Mouse (Mus musculus): ENCODE data around the gene Bean1. TPM values are rescaled to one million over a fixed set of nuclear protein-coding genes. Genes with fewer than 3 reads are reported as not detected.

Bean1 gene
- polyA plus RNA-seq, 1 experiment from 2014 or later, result 1.7 TPM

- no peaks in the 10 kb centered on the region for H3K4me1 ChIP-seq
- H3K9me3 ChIP-seq, result no peaks in the 10 kb centered on the region
- WGBS, result 90% methylated on average over 25 of the region's 25 CpGs
- H3K27ac ChIP-seq, result no peak overlapping the region
- no peaks in the 10 kb centered on the region for H3K27me3 ChIP-seq
- no peak overlapping the region for H3K4me3 ChIP-seq
- no peaks in the 10 kb centered on the region for H3K36me3 ChIP-seq
- no peak overlapping the region for H3K9ac ChIP-seq
- no peak overlapping the region for H3K4me2 ChIP-seq
- ATAC-seq (ENCODE audit: insufficient number of reproducible peaks, low FRiP score, low TSS enrichment, low read depth), result no peak
These were observed 27.8 kb upstream of the Bean1 start for GRCm38 (mm10) chr8:104142415-104142814.

- 74% methylated on average over 4 of the region's 4 CpGs for WGBS
- Histone ChIP-seq H3K4me2 (no peak overlapping the region), H3K4me1 (no peaks in the 10 kb centered on the region), H3K4me3 (no peak overlapping the region), H3K36me3 (no peaks in the 10 kb centered on the region), H3K27ac (no peak overlapping the region), H3K9me3 (no peaks in the 10 kb centered on the region), H3K27me3 (no peaks in the 10 kb centered on the region), H3K9ac (no peak overlapping the region)
- no peak for ATAC-seq (ENCODE audit: insufficient number of reproducible peaks, low FRiP score, low TSS enrichment, low read depth)
These were observed 26.9 kb upstream of the Bean1 start for GRCm38 (mm10) chr8:104143379-104143778.

- H3K9ac ChIP-seq, result no peak overlapping the region
- H3K4me3 ChIP-seq, result no peak overlapping the region
- no peaks in the 10 kb centered on the region for H3K27me3 ChIP-seq
- 78% methylated on average over 13 of the region's 13 CpGs for WGBS
- ATAC-seq (ENCODE audit: insufficient number of reproducible peaks, low FRiP score, low TSS enrichment, low read depth), result no peak
- no peaks in the 10 kb centered on the region for H3K9me3 ChIP-seq
- no peak overlapping the region for H3K27ac ChIP-seq
- no peaks in the 10 kb centered on the region for H3K4me1 ChIP-seq
- H3K36me3 ChIP-seq, result no peaks in the 10 kb centered on the region
- no peak overlapping the region for H3K4me2 ChIP-seq
These were observed 25.6 kb upstream of the Bean1 start for GRCm38 (mm10) chr8:104144434-104145216.

- no peak for ATAC-seq (ENCODE audit: insufficient number of reproducible peaks, low FRiP score, low TSS enrichment, low read depth)
- Histone ChIP-seq H3K27me3 (no peaks in the 10 kb centered on the region), H3K9me3 (no peaks in the 10 kb centered on the region), H3K4me2 (no peak overlapping the region), H3K4me3 (no peak overlapping the region), H3K36me3 (no peaks in the 10 kb centered on the region), H3K4me1 (no peaks in the 10 kb centered on the region), H3K27ac (no peak overlapping the region), H3K9ac (no peak overlapping the region)
- 31% methylated on average over 15 of the region's 15 CpGs for WGBS
These were observed 24.1 kb upstream of the Bean1 start for GRCm38 (mm10) chr8:104145981-104146689.

GRCm38 (mm10) chr8:104146717-104147494, 23.3 kb upstream of the Bean1 start:
- ATAC-seq (ENCODE audit: insufficient number of reproducible peaks, low FRiP score, low TSS enrichment, low read depth), result no peak
- Histone ChIP-seq H3K36me3 (no peaks in the 10 kb centered on the region), H3K27ac (no peak overlapping the region), H3K4me3 (no peak overlapping the region), H3K27me3 (no peaks in the 10 kb centered on the region), H3K9ac (no peak overlapping the region), H3K9me3 (no peaks in the 10 kb centered on the region), H3K4me2 (no peak overlapping the region), H3K4me1 (no peaks in the 10 kb centered on the region)
- WGBS, result 89% methylated on average over 15 of the region's 15 CpGs

- Histone ChIP-seq H3K27me3 (no peaks in the 10 kb centered on the region), H3K36me3 (no peaks in the 10 kb centered on the region), H3K9me3 (no peaks in the 10 kb centered on the region), H3K9ac (no peak overlapping the region), H3K4me3 (no peak overlapping the region), H3K4me2 (no peak overlapping the region), H3K4me1 (no peaks in the 10 kb centered on the region), H3K27ac (no peak overlapping the region)
- ATAC-seq (ENCODE audit: insufficient number of reproducible peaks, low FRiP score, low TSS enrichment, low read depth), result 0 out of 2 replicates have a peak, but pooled peaks have one; percentile 48
- 94% methylated on average over 2 of the region's 2 CpGs for WGBS
These were observed 22.3 kb upstream of the Bean1 start for GRCm38 (mm10) chr8:104147947-104148346.

- Histone ChIP-seq H3K9ac (no peak overlapping the region), H3K4me1 (no peaks in the 10 kb centered on the region), H3K4me3 (no peak overlapping the region), H3K4me2 (no peak overlapping the region), H3K9me3 (no peaks in the 10 kb centered on the region), H3K36me3 (no peaks in the 10 kb centered on the region), H3K27me3 (no peaks in the 10 kb centered on the region), H3K27ac (no peak overlapping the region)
- 71% methylated on average over 5 of the region's 5 CpGs for WGBS
- ATAC-seq (ENCODE audit: insufficient number of reproducible peaks, low FRiP score, low TSS enrichment, low read depth), result no peak; the same call in 1 of the 2 replicates
These were observed 9.5 kb upstream of the Bean1 start for GRCm38 (mm10) chr8:104160731-104161130.

- 83% methylated on average over 3 of the region's 3 CpGs for WGBS
- no peak for ATAC-seq (ENCODE audit: insufficient number of reproducible peaks, low FRiP score, low TSS enrichment, low read depth)
These were observed 781 bp upstream of the Bean1 start for GRCm38 (mm10) chr8:104169461-104169860.

DNA sequence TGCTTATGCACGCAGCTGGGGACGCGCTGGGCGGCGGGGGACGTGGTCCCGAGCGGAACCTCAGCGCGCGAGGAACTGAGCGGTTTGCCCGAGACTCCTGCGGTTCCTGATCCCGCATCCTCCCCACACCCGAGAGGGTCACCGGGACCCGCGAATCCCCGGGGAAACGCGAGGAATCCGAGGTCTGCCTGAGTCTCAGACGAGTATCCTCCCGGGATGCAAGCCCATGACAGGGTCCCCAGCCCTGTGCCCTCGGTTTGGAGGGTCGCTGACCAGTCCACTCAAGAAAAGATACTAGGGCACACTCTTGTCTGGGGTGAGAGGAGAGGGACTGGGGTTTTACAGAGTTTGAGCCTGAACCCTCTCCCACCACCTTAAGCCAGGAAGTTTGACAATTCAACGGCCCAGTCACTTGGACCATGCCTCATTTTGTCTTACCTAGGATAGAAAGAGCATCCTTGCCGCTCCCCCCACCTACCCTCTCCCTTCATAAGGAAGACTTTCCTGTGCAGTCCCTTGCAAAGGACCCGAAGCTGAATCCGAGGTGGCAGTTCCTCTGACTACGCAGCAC, 893 bp downstream of the Bean1 start:
- H3K27me3 ChIP-seq, result peaks cover 51% of the 10 kb centered on the region
- H3K4me2 ChIP-seq, result peak overlapping the region; percentile 98
- no peak for ATAC-seq (ENCODE audit: insufficient number of reproducible peaks, low FRiP score, low TSS enrichment, low read depth)

More at GRCm38 (mm10) chr8:104169461-104169860, 781 bp upstream of the Bean1 start:
- no peak overlapping the region for H3K4me3 ChIP-seq
- no peak overlapping the region for H3K9ac ChIP-seq
- H3K4me1 ChIP-seq, result peaks cover 8% of the 10 kb centered on the region; the same call in 1 of the 2 replicates
- no peaks in the 10 kb centered on the region for H3K36me3 ChIP-seq
- no peak overlapping the region for H3K4me2 ChIP-seq
- H3K27ac ChIP-seq, result no peak overlapping the region
- H3K27me3 ChIP-seq, result peaks cover 51% of the 10 kb centered on the region
- H3K9me3 ChIP-seq, result no peaks in the 10 kb centered on the region

GRCm38 (mm10) chr8:104172420-104172819, 2.2 kb downstream of the Bean1 start:
- Histone ChIP-seq H3K9me3 (no peaks in the 10 kb centered on the region), H3K4me2 (no peak overlapping the region), H3K27ac (no peak overlapping the region), H3K9ac (no peak overlapping the region), H3K36me3 (no peaks in the 10 kb centered on the region), H3K27me3 (peaks cover 51% of the 10 kb centered on the region), H3K4me1 (peaks cover 8% of the 10 kb centered on the region; the same call in 1 of the 2 replicates), H3K4me3 (no peak overlapping the region)
- ATAC-seq (ENCODE audit: insufficient number of reproducible peaks, low FRiP score, low TSS enrichment, low read depth), result no peak
- 91% methylated on average over 6 of the region's 6 CpGs for WGBS

More for the DNA sequence above, 893 bp downstream of the Bean1 start:
- peaks cover 8% of the 10 kb centered on the region; the same call in 1 of the 2 replicates for H3K4me1 ChIP-seq
- no peaks in the 10 kb centered on the region for H3K36me3 ChIP-seq
- no peak overlapping the region for H3K27ac ChIP-seq
- H3K9ac ChIP-seq, result peak overlapping the region; percentile 55
- 5% methylated on average over 32 of the region's 32 CpGs for WGBS
- no peaks in the 10 kb centered on the region for H3K9me3 ChIP-seq
- H3K4me3 ChIP-seq, result peak overlapping the region; percentile 63

- no peaks in the 10 kb centered on the region for H3K36me3 ChIP-seq
- peaks cover 31% of the 10 kb centered on the region for H3K27me3 ChIP-seq
- no peak overlapping the region for H3K27ac ChIP-seq
- no peak overlapping the region for H3K4me2 ChIP-seq
- no peaks in the 10 kb centered on the region for H3K9me3 ChIP-seq
- no peak overlapping the region for H3K4me3 ChIP-seq
- ATAC-seq (ENCODE audit: insufficient number of reproducible peaks, low FRiP score, low TSS enrichment, low read depth), result no peak
- 0 out of 2 replicates have a peak, but pooled peaks cover 2% of the 10 kb centered on the region for H3K4me1 ChIP-seq
- H3K9ac ChIP-seq, result no peak overlapping the region
- 75% methylated on average over 8 of the region's 8 CpGs for WGBS
These were observed 5.7 kb downstream of the Bean1 start for GRCm38 (mm10) chr8:104175848-104176527.

All from limb, embryonic 15.5 days (tissue).